Comparison of ENCODE assay signal across 10 mouse cellular contexts in the genomic region with DNA sequence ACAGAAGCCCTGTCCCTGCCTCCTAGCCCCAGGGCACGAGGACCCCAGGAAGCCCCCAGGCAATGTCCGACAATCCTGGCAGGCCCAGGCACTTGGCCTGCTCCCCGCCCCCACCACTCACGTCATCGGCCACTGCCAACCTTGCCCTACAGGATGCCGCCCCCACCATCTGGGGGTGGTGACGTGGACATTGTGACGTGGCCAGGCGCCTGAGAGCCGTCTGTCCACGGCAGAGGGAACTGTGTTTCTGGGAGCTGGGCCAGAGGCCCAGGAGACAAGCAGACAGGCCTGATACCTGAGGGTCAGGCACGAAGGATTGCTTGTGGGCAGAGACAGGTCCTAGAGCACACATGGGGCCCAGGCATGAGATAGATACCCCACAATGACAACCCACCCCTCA. TPM values are rescaled to one million over a fixed set of nuclear protein-coding genes. Genes with fewer than 3 reads are reported as not detected.
A peak's percentile ranks its signal among the peaks of the same experiment; 100 is the strongest.
DNase-seq lines count a peak whose midpoint lies in the region; ATAC-seq and TF ChIP-seq lines count a peak whose summit lies in the region.
"Had no signal": no experiment of that assay in that cellular context is flagged by ENCODE, and none has a peak within 500 bp of the region (broad histone marks: within the 10 kb centered on the region; RNA-seq: fewer than 3 reads in every experiment).

No protein-coding gene starts in this region.

- H3K36me3 ChIP-seq in hindbrain, postnatal 0 days (ENCODE audit: insufficient read depth, low read length), result no peaks in the 10 kb centered on the region
- no peaks in the 10 kb centered on the region; the same call in 1 of the 2 replicates for H3K36me3 ChIP-seq in hindbrain, embryonic 14.5 days (replicated peaks; ENCODE audit: control insufficient read depth, insufficient read depth)
- H3K36me3 ChIP-seq: liver, embryonic 15.5 days had no signal

- no peaks in the 10 kb centered on the region for H3K9me3 ChIP-seq in hindbrain, postnatal 0 days (ENCODE audit: low read length)
- H3K9me3 ChIP-seq in hindbrain, embryonic 14.5 days (ENCODE audit: control insufficient read depth, low read length), result no peaks in the 10 kb centered on the region
- H3K9me3 ChIP-seq: liver, embryonic 15.5 days had no signal

- H3K4me1 ChIP-seq in hindbrain, postnatal 0 days (ENCODE audit: insufficient read depth, low read length), result peaks cover 12% of the 10 kb centered on the region
- H3K4me1 ChIP-seq in hindbrain, embryonic 14.5 days (replicated peaks; ENCODE audit: control insufficient read depth, insufficient read depth, low read length), result peaks cover 12% of the 10 kb centered on the region; the same call in 1 of the 2 replicates
- H3K4me1 ChIP-seq: liver, embryonic 15.5 days had no signal

- H3K4me3 ChIP-seq in hindbrain, postnatal 0 days (ENCODE audit: low read length), result no peak overlapping the region
- H3K4me3 ChIP-seq in hindbrain, embryonic 14.5 days (replicated peaks; ENCODE audit: low read length), result no peak overlapping the region
- H3K4me3 ChIP-seq: liver, embryonic 15.5 days had no signal

- ATAC-seq in hindbrain, postnatal 0 days, result 0 out of 2 replicates have a peak, but pooled peaks have one; percentile 28
- ATAC-seq in hindbrain, embryonic 14.5 days (ENCODE audit: low FRiP score), result no peak
- no peak for ATAC-seq in megakaryocyte progenitor cell, adult 5-6 weeks (replicated peaks; ENCODE audit: poor library complexity)

- 55% methylated on average over 12 of the region's 12 CpGs for whole genome bisulfite sequencing in hindbrain, postnatal 0 days
- 82% methylated on average over 12 of the region's 12 CpGs for WGBS in hindbrain, embryonic 14.5 days

- no peaks in the 10 kb centered on the region for H3K27me3 ChIP-seq in hindbrain, postnatal 0 days (ENCODE audit: insufficient read depth, low read length)
- no peaks in the 10 kb centered on the region for H3K27me3 ChIP-seq in hindbrain, embryonic 14.5 days (ENCODE audit: control insufficient read depth, insufficient read depth, low read length)

- no peak for TF ChIP-seq CTCF in hindbrain, postnatal 0 days (IDR thresholded peaks at IDR 0.05; ENCODE audit: low read depth)

- H3K9ac ChIP-seq in hindbrain, postnatal 0 days (replicated peaks; ENCODE audit: low read length), result no peak overlapping the region
- H3K9ac ChIP-seq in hindbrain, embryonic 14.5 days, result no peak overlapping the region
- H3K9ac ChIP-seq: liver, embryonic 15.5 days had no signal

- peak; percentile 46 for DNase-seq in hindbrain, postnatal 0 days (ENCODE audit: low spot score)
- DNase-seq in hindbrain, embryonic 14.5 days (ENCODE audit: low spot score), result no peak
- peak; percentile 74 for DNase-seq in MN1 (ENCODE audit: low spot score)
- DNase-seq in cerebellum, postnatal 36 days, result peak; percentile 95 to 97
- peak; percentile 42 for DNase-seq in kidney, adult 9 months
- DNase-seq in Muller cell, postnatal 12 days (ENCODE audit: inconsistent ontology term), result no peak
- no peak for DNase-seq in ovary, postnatal 36 days (ENCODE audit: low spot score)
- DNase-seq: B cell, adult 2 months had no signal

- no peak overlapping the region for H3K4me2 ChIP-seq in hindbrain, postnatal 0 days (ENCODE audit: low read depth, low read length)
- no peak overlapping the region for H3K4me2 ChIP-seq in hindbrain, embryonic 14.5 days (replicated peaks)
- H3K4me2 ChIP-seq: liver, embryonic 15.5 days had no signal

- H3K27ac ChIP-seq in hindbrain, postnatal 0 days, result peak overlapping the region; percentile 26; the same call in 1 of the 2 replicates
- H3K27ac ChIP-seq in hindbrain, embryonic 14.5 days, result no peak overlapping the region
- H3K27ac ChIP-seq: liver, embryonic 15.5 days had no signal

RNA-seq across cellular contexts. Expression of a gene that starts 28.5 kb away (rescaled TPM):
- total RNA-seq in hindbrain, postnatal 0 days (2014; rRNA removed), result 93.4 and 114 TPM in 2 replicates
- polyA plus RNA-seq in hindbrain, postnatal 0 days (2015; fragmentation: Nextera tagmentation; extraction: Ambion mirVana), result 11.9 and 17.4 TPM in 2 replicates
- 12.0 and 14.0 TPM in 2 replicates for polyA plus RNA-seq in hindbrain, embryonic 14.5 days (2014; fragmentation: Nextera tagmentation; extraction: Ambion mirVana)
- total RNA-seq in megakaryocyte progenitor cell, adult 5-6 weeks (2015), result not detected in 2 replicates
- not detected in 2 replicates for total RNA-seq in megakaryocyte progenitor cell, adult 5-6 weeks (2017)

RNA-seq across cellular contexts. Expression of a gene that starts 39.8 kb away (rescaled TPM):
- total RNA-seq in hindbrain, postnatal 0 days (2014; rRNA removed), result 6.5 and 6.8 TPM in 2 replicates
- 2.0 and 2.1 TPM in 2 replicates for polyA plus RNA-seq in hindbrain, postnatal 0 days (2015; fragmentation: Nextera tagmentation; extraction: Ambion mirVana)
- polyA plus RNA-seq in hindbrain, embryonic 14.5 days (2014; fragmentation: Nextera tagmentation; extraction: Ambion mirVana), result 1.5 and 1.6 TPM in 2 replicates
- not detected in 2 replicates for total RNA-seq in megakaryocyte progenitor cell, adult 5-6 weeks (2015)
- not detected in 2 replicates for total RNA-seq in megakaryocyte progenitor cell, adult 5-6 weeks (2017)

Comparison
In these comparisons a context has a peak if more than half of its experiments do, and no peak if none do; other contexts are left out.
1. DNase-seq: peak in hindbrain, postnatal 0 days (single experiment), MN1 (single experiment), cerebellum, postnatal 36 days (2 of 2) and kidney, adult 9 months (single experiment); none in hindbrain, embryonic 14.5 days (single experiment), Muller cell, postnatal 12 days (single experiment) and ovary, postnatal 36 days (single experiment).
2. RNA of a gene that starts 28.5 kb away (total RNA-seq): 93.4 to 114 TPM in hindbrain, postnatal 0 days; not detected in megakaryocyte progenitor cell, adult 5-6 weeks; every median in the first group is over 10 times any median in the second.